Mouse (Mus musculus): Measurements from ENCODE around the gene Nrde2.

- no peak for TF ChIP-seq GATA1 (IDR thresholded peaks at IDR 0.05; ENCODE audit: borderline replicate concordance, low read length)
- 0 out of 2 replicates have a peak, but pooled peaks have one; percentile 15 for TF ChIP-seq FLI1 (IDR thresholded peaks at IDR 0.05; ENCODE audit: low read length)
Observed at GRCm38 (mm10) chr12:100198967-100199660, 39.7 kb upstream of the Nrde2 start, which contains the start of gene Calm1.

Data from megakaryocyte, embryonic 14.5 days (primary cell).